Mouse (Mus musculus) hindbrain, embryonic 16.5 days (tissue): ENCODE data around the gene Sp2. TPM values are rescaled to one million over a fixed set of nuclear protein-coding genes. Genes with fewer than 3 reads are reported as not detected.

ENCODE experiments used
- ATAC-seq: fragments of 200-750 bp; cut with Nextera tagmentation; 2 replicates; pipeline ENCODE4 v1.8.0; 2017; ENCODE audit warnings: moderate TSS enrichment, moderate library complexity
- H3K27ac ChIP-seq: fragments of 300-500 bp; sonication (generic); 2 replicates; pipeline ENCODE4 v1.5.1; 2014; ENCODE audit warnings: low read depth, mild to moderate bottlenecking, control low read depth, low read length, moderate library complexity
- H3K27me3 ChIP-seq: fragments of 300-500 bp; sonication (generic); replicated peaks from 2 replicates; pipeline ENCODE4 v1.6.1; 2014; ENCODE audit warnings: low read length; ENCODE audit not compliant: control insufficient read depth, insufficient read depth
- H3K36me3 ChIP-seq: fragments of 300-500 bp; sonication (generic); 2 replicates; pipeline ENCODE4 v1.6.1; 2014; ENCODE audit warnings: mild to moderate bottlenecking, low read length, moderate library complexity, mixed read lengths; ENCODE audit not compliant: control insufficient read depth, insufficient read depth
- H3K4me1 ChIP-seq: fragments of 300-500 bp; sonication (generic); 2 replicates; pipeline ENCODE4 v1.6.1; 2014; ENCODE audit warnings: low read depth, low read length; ENCODE audit not compliant: control insufficient read depth, insufficient read depth
- H3K4me2 ChIP-seq: fragments of 300-500 bp; sonication (generic); 2 replicates; pipeline ENCODE4 v1.6.1; 2014; ENCODE audit warnings: mild to moderate bottlenecking, low read length, control low read depth, moderate library complexity
- H3K4me3 ChIP-seq: fragments of 300-500 bp; sonication (generic); 2 replicates; pipeline ENCODE4 v1.5.1; 2014; ENCODE audit warnings: mild to moderate bottlenecking, low read length, control low read depth, moderate library complexity
- H3K9ac ChIP-seq: fragments of 300-500 bp; sonication (generic); 2 replicates; pipeline ENCODE4 v1.6.1; 2014; ENCODE audit warnings: low read depth, mild to moderate bottlenecking, control low read depth, low read length, moderate library complexity
- H3K9me3 ChIP-seq: fragments of 300-500 bp; sonication (generic); 2 replicates; pipeline ENCODE4 v1.6.1; 2014; ENCODE audit warnings: mild to moderate bottlenecking, low read length, moderate library complexity; ENCODE audit not compliant: control insufficient read depth
- WGBS: fragments of 180-500 bp; shearing (Covaris S2); extraction: QIAGEN DNeasy Blood & Tissue Kit; methylation state at CpG from one replicate; pipeline ENCODE4 v1.1.7; 2014; 5-methylcytosine and 5-hydroxymethylcytosine counted together
- polyA plus RNA-seq: library from polyadenylated mRNA; unstranded; fragments of >200 nt; fragmentation: Nextera tagmentation; extraction: Ambion mirVana; gene quantifications from 2 replicates; pipeline ENCODE4 v1.2.1, GENCODE M21; 2015

Gene Sp2
- polyA plus RNA-seq, result 13.5 and 19.0 TPM in 2 replicates

DNA sequence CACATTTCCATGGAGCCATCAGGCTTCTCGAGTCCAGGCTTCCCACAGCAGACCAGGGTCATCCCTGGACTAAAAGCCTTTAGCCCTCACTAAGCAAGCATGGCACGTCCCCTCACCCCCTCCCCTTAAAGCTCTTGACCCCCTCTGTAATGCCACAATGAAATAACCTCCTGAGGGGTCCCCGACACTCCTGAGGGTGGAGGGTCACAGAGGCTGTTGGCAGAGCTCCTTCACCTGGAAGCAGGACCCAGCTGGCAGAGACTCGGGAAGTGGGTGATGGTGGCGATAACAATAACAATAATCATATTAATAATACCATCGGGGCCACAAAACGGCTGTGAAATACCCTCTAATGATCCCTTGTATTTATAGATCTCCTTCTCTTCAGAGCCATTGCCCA is at the start of gene Sp2:
Gene Sp2 (minus strand): TSS at position 101 of the 400 bp plus-strand sequence.
- no peak for ATAC-seq
- H3K9ac ChIP-seq, result peak within 1 kb of the TSS; percentile 31
- peak within 1 kb of the TSS; percentile 27; the same call in 1 of the 2 replicates for H3K4me2 ChIP-seq
- H3K4me3 ChIP-seq, result no peak within 1 kb of the TSS
- no peak within 1 kb of the TSS for H3K27ac ChIP-seq
- WGBS, result 78% methylated on average over 7 of the region's 7 CpGs
- H3K4me1 ChIP-seq, result peaks cover 7% of the 10 kb centered on the region
- no peaks in the 10 kb centered on the region for H3K9me3 ChIP-seq
- no peaks in the 10 kb centered on the region; the same call in none of the 2 replicates for H3K27me3 ChIP-seq
- no peaks in the 10 kb centered on the region for H3K36me3 ChIP-seq

DNA sequence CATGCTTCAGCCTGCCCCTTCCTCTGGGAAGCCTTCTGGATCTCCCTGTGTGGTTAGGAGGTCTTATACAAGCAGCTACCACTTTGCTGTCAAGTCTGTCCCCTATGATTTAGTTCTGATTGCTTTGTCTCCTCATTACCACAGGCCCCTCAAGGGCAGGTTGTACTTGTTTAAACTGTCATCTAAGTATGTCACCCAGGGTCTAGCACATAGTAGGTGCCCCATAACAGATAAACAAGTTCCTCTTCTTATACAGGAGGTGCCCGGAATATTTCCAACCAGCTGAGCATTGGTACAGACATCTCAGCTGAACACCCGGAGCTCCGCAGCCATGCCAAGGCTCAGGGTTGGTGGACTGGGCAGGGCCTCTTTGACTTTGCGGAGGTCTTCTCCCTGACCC is 49.7 kb upstream of the Sp2 start:
- Histone ChIP-seq H3K9me3 (no peaks in the 10 kb centered on the region), H3K27ac (no peak overlapping the region), H3K4me3 (no peak overlapping the region), H3K36me3 (no peaks in the 10 kb centered on the region), H3K9ac (no peak overlapping the region), H3K4me1 (peaks cover 4% of the 10 kb centered on the region; the same call in 1 of the 2 replicates), H3K4me2 (no peak overlapping the region), H3K27me3 (no peaks in the 10 kb centered on the region)
- 92% methylated on average over 4 of the region's 4 CpGs for WGBS
- no peak for ATAC-seq

DNA sequence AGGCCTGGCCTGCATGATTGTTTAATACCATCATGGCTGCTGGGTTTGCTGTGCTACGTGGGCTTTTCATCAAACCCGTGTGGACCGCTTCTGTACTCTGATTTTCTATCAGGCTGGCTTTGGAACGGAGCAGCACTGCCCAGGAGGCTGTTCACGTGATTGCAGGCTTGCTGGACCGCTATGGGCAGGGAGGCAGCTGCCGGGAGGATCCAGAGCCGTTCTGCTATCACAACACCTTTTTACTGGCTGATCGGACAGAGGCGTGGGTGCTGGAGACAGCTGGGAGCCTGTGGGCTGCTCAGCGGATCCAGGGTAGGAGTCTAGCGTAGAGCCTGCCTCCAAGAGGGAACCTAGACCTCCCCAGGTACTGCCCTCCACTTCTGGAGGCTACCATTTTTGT is 49.2 kb upstream of the Sp2 start:
- H3K4me1 ChIP-seq, result peaks cover 4% of the 10 kb centered on the region; the same call in 1 of the 2 replicates
- no peak for ATAC-seq
- no peaks in the 10 kb centered on the region for H3K27me3 ChIP-seq
- H3K4me3 ChIP-seq, result no peak overlapping the region
- H3K36me3 ChIP-seq, result no peaks in the 10 kb centered on the region
- no peak overlapping the region for H3K9ac ChIP-seq
- WGBS, result 81% methylated on average over 12 of the region's 12 CpGs
- no peak overlapping the region for H3K4me2 ChIP-seq
- no peaks in the 10 kb centered on the region for H3K9me3 ChIP-seq
- H3K27ac ChIP-seq, result no peak overlapping the region

DNA sequence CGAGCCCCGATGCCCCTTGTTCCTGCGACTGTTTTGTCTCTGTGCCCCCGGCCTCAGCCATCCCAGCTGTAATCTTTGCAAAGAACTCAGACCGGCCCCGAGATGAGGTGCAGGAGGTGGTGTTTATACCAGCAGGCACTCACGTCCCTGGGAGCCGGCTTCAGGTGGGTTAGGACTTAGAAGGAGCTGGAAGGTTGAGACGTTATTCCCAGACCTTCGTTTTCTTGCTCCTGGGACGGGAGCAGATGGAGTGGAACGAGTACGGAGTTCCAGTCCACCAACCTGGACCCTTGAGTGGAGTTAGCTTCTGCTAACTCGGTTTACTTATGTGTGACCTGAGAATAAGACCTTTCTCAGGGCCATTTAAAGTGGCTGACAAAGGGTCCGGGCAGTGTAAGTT is 47.7 kb upstream of the Sp2 start:
- no peak overlapping the region; the same call in 1 of the 2 replicates for H3K27ac ChIP-seq

DNA sequence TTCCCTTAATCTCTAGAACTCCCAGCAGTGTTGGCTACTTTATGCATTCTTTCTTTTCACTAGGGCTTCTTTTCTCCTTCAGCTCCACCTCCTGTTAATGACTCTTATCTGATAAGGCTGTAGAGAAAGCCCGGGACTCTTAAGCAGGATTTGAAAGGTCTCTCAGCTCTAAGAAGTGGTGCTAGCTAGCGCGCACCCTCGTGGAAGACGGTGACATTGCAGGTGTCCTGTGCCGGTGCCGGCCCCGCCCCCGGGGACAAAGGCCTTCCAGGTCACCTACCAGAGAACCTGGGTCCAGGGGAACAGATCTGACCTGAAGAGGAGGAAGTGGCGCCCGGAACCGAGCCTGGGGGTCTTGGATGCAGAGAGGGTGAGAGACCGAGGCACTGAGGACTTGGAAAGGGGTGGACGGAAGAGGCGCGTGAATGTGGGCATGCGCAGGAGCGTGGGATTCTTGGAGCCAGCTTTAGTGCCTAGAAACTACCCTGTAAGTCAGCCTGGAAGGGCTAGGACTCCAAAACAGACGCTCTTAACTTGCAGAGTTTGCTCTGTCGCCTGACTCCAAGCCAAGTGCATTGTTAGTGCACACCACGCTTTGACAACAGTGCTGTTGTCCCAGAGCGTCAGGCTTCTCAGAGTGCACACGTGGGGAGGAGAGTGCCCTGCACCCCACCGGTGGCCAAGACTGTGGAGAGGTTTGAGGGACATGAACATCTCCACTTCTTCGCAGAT is 47.1 kb upstream of the Sp2 start, which contains the start of gene Scrn2:
Gene Scrn2 (plus strand): TSS at position 253 of the 732 bp plus-strand sequence.
- WGBS, result 1% methylated on average over 25 of the region's 25 CpGs
- H3K4me1 ChIP-seq, result peaks cover 11% of the 10 kb centered on the region; the same call in 1 of the 2 replicates
- peak within 1 kb of the TSS; percentile 60 for H3K4me3 ChIP-seq
- peak within 1 kb of the TSS; percentile 80 for H3K9ac ChIP-seq
- H3K27me3 ChIP-seq, result peaks cover 7% of the 10 kb centered on the region
- no peaks in the 10 kb centered on the region for H3K36me3 ChIP-seq
- peak within 1 kb of the TSS; percentile 78 for H3K27ac ChIP-seq
- H3K9me3 ChIP-seq, result no peaks in the 10 kb centered on the region
- peak within 1 kb of the TSS; percentile 68 for H3K4me2 ChIP-seq
- ATAC-seq, result peak; percentile 89

More for the DNA sequence above, 47.7 kb upstream of the Sp2 start:
- ATAC-seq, result 0 out of 2 replicates have a peak, but pooled peaks have one; percentile 6
- Histone ChIP-seq H3K36me3 (no peaks in the 10 kb centered on the region), H3K4me2 (peak overlapping the region; percentile 68), H3K4me1 (peaks cover 9% of the 10 kb centered on the region; the same call in 1 of the 2 replicates), H3K4me3 (peak overlapping the region; percentile 60), H3K9ac (peak overlapping the region; percentile 80), H3K27me3 (peaks cover under 1% of the 10 kb centered on the region; the same call in 1 of the 2 replicates), H3K9me3 (no peaks in the 10 kb centered on the region)
- 22% methylated on average over 15 of the region's 15 CpGs for whole genome bisulfite sequencing

DNA sequence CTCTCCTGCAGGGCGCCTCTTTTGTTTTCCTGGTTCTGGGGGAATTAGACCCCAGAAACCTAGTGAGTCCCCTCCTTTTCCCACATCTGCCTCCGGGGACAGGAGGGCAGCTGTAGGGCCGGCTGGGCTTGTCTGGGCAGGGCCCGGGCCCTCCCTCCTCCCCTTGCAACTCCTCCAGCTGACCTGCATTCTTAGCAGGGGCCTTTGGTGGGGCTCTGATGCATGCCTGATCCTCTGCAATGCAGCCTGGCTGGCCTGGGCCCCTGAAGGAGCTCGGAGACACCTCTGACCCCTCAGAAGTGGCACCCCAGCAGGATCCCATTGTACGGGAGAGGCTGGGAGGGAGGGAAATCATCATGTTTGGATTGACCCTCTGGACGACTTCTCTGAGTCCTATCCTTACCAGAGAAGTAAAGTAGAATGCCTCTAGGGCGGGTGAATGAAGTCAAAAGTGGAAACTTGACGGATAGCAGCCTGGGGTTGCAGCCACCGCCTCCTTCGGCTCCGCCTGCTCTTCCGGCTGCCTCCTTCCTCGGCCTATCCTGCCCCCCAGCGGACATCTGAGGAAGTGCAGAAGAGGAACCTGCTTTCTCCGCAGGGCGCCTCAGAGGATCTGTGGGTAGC is 43.1 kb upstream of the Sp2 start:
- no peak overlapping the region for H3K27ac ChIP-seq
- WGBS, result 3% methylated on average over 17 of the region's 17 CpGs
- H3K4me1 ChIP-seq, result peaks cover 23% of the 10 kb centered on the region; the same call in 1 of the 2 replicates
- H3K9me3 ChIP-seq, result no peaks in the 10 kb centered on the region
- peak overlapping the region; percentile 59 for H3K4me2 ChIP-seq
- ATAC-seq, result peak; percentile 32; the same call in 1 of the 2 replicates
- H3K36me3 ChIP-seq, result no peaks in the 10 kb centered on the region
- peak overlapping the region; percentile 32 for H3K4me3 ChIP-seq
- peak overlapping the region; percentile 60 for H3K9ac ChIP-seq
- peaks cover 44% of the 10 kb centered on the region for H3K27me3 ChIP-seq

DNA sequence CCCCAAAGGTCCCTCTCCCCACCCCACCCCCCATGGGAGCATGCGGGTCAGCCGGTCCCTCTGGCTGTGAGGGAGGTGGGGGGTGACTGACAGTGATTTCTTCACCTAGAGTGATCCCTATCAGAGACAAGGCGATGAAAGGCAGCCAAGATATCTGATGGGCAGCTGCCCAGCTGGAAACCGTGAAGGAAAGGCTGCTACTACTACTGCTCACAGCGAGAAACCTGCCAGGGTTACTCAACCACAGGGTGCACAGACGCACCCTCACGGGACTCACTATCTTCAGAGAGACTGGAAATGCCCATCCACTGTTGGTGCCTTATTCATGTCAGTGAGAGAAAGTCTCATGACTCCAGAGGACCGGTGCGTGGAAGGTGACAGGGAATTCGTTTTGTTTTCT is 42.2 kb upstream of the Sp2 start:
- Histone ChIP-seq H3K9me3 (no peaks in the 10 kb centered on the region), H3K27me3 (peaks cover 52% of the 10 kb centered on the region), H3K27ac (no peak overlapping the region), H3K4me2 (no peak overlapping the region), H3K4me3 (no peak overlapping the region), H3K36me3 (no peaks in the 10 kb centered on the region), H3K4me1 (peaks cover 19% of the 10 kb centered on the region; the same call in 1 of the 2 replicates), H3K9ac (no peak overlapping the region)
- 21% methylated on average over 10 of the region's 10 CpGs for WGBS
- no peak for ATAC-seq

DNA sequence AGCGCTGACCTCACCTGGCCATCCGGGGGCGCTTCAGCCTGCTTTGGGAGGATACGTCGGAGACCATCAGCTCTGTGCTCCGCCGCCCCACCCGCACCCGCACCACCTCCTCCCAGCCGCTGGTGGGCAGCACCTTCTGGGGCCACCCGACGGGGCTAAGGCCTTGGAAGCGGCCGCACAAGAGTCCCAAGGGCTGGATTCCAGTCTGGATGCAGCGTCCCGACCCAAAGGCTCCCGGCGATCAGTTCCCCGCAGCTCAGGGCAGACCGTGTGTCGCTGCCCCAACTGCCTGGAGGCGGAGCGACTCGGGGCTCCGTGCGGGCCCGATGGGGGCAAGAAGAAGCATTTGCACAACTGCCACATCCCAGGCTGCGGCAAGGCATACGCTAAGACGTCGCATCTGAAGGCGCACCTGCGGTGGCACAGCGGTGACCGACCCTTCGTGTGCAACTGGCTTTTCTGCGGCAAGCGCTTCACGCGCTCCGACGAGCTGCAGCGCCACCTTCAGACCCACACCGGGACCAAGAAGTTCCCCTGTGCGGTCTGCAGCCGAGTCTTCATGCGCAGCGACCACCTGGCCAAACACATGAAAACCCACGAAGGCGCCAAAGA is 39.2 kb upstream of the Sp2 start:
- WGBS, result under 1% methylated on average over 49 of the region's 50 CpGs
- peak; percentile 44 for ATAC-seq
- H3K27ac ChIP-seq, result no peak overlapping the region
- H3K9me3 ChIP-seq, result no peaks in the 10 kb centered on the region
- H3K27me3 ChIP-seq, result peaks cover 70% of the 10 kb centered on the region
- peak overlapping the region; percentile 72 for H3K4me2 ChIP-seq
- peaks cover 26% of the 10 kb centered on the region for H3K4me1 ChIP-seq
- H3K36me3 ChIP-seq, result no peaks in the 10 kb centered on the region
- peak overlapping the region; percentile 68 for H3K9ac ChIP-seq
- H3K4me3 ChIP-seq, result peak overlapping the region; percentile 56
